Mouse (Mus musculus) adrenal gland, postnatal 25 days (tissue): ENCODE results near the gene Jarid2. TPM values are rescaled to one million over a fixed set of nuclear protein-coding genes. Genes with fewer than 3 reads are reported as not detected.
A peak's percentile ranks its signal among the peaks of the same experiment; 100 is the strongest.

Source experiments
- DNase-seq: peaks from one replicate; pipeline ENCODE4 v3.0.0; 2021; ENCODE audit warnings: mixed read lengths
- total RNA-seq: library from RNA; stranded (reverse); gene quantifications from 2 replicates; pipeline ENCODE4 v1.2.3, GENCODE M21; 2021

Jarid2 gene
- total RNA-seq, 1 experiment from 2014 or later = 58.0 TPM

GRCm38 (mm10) chr13:44728145-44728880, 961 bp upstream of the Jarid2 start:
- DNase-seq = no peak

DNA sequence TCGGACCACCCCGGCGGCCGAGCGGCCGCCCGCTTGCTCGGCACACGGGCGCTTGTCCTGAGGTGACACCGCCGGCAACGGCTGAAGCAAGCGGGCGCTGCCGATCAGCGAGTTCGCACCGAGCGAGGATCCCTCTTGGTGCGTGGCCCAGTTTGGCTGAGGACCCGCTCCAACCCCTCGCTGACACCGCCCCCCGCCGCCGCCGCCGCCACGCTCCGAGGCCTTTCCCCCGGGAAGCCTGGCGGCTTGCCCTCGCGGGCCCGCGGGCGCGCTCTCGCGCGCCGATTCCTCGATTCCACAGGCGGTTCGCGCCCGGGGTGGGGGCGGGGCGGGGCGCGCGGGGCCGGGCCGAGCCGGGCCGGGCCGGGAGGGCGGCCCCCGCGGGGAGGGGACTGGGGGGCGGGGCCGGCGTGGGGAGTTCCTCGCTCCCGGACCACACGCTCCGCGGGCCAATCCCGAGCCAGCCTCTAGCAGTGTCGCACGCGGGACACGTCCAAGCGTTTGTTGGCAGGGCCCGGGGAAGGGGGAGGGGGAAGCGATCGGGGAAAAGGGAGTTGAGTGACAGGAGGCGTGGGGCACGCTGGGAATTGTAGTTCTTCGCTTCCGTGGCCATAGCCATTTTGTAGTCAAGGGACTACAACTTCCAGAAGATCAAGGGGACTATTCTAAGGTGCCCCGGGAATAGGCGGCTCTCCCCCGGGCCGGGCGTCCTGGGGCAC, 1.0 kb downstream of the Jarid2 start:
- peak; percentile 100 for DNase-seq

- DNase-seq = peak; percentile 88
Observed at GRCm38 (mm10) chr13:44730939-44731551, 1.8 kb downstream of the Jarid2 start.

DNA sequence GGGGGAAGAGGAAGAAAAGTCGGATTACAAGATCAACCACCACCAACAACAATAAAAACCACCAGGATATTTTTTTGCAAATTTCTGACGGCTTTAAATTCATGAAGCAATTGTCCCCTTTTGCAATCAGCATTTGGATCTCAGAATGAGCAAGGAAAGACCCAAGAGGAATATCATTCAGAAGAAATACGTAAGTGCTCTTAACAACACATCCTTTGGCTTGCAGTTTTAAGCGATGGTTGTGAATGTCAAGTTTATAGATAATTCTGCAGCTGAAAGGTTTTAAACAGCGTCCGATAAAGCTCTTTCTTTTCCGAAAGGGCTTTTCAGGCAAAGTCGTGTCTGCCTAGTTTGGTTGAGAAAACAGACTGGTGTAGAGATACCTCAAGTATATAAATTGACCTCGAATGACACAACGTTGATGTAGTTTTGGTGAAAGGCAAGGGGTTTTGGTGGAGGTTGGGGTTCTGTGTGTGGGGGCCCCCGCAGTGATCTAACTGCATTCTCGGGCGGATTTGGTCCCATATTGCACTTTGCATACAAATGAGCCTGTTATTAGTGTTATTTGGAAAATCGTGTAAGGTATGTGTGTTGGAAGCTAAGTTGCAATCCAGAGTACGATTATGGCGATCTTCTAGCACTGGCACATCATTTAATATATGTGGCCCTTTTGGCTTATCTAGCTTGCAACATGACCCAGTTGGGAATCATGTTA, 2.6 kb downstream of the Jarid2 start:
- no peak for DNase-seq

- DNase-seq = no peak
Observed at GRCm38 (mm10) chr13:44732442-44732974, 3.2 kb downstream of the Jarid2 start.

- DNase-seq = no peak
Observed at GRCm38 (mm10) chr13:44733036-44733372, 3.7 kb downstream of the Jarid2 start.

GRCm38 (mm10) chr13:44733373-44734111, 4.3 kb downstream of the Jarid2 start:
- peak; percentile 91 for DNase-seq

DNA sequence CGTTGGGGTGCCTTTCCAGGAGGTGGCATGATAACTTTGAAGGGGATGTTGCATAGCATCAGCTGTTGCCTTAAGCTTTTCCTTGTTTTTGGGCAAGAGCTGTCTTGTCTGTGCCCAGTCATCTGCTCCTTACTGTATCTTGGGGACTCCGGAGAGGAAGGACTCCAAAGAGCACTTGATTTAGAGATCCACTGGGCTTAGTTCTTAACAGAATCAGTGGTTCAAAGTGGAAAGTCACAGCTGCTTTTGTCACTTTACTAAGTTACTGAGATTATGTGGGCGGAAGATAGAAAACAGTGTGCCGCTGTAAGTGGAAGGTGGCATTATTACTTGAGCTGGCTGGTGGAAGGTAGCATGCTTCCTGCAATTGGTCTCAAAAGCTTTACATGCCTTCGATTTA, 5.2 kb downstream of the Jarid2 start:
- DNase-seq = no peak

- no peak for DNase-seq
Observed at GRCm38 (mm10) chr13:44735088-44735690, 5.9 kb downstream of the Jarid2 start.

DNA sequence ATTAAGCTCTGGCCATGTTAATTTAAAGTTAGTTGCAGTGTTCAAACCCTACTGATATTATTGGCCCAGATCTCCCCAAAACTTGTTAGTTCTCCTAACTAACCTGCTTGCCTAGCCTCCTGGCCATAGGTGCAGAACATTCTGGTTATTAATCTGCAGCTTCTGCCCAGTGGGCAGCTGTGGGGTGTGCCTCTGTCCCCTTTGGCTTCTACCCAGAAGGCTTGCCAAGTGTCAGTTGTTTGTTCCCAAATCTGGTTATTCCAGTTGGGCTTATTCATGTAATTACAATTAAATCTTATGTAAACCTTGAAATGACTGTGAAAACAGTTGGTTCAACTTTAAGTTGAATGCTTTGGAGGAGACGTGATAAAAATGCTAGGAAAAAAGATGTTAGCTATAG, 8.0 kb downstream of the Jarid2 start:
- DNase-seq = no peak

- DNase-seq = no peak
Observed at GRCm38 (mm10) chr13:44751780-44752179, 22.5 kb downstream of the Jarid2 start.

DNA sequence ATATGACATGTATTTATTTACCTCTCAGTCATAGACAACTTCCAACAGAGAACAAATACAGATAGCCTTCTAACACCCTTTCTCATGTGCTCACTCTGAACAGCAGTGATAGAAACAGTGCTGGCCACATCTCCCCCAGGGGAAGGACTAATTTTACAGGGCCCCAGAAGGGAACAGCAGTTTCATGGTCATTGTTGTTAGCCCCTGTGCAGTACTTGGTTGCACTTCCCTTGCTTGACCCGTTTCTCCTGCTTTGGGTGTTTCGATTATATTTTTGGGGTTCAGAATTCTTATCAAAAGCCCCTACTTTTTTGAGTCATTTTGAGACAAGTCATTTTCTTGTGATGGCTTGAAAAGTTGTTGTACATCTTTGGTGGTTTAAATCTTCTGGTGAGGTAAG, 23.9 kb downstream of the Jarid2 start:
- no peak for DNase-seq

DNA sequence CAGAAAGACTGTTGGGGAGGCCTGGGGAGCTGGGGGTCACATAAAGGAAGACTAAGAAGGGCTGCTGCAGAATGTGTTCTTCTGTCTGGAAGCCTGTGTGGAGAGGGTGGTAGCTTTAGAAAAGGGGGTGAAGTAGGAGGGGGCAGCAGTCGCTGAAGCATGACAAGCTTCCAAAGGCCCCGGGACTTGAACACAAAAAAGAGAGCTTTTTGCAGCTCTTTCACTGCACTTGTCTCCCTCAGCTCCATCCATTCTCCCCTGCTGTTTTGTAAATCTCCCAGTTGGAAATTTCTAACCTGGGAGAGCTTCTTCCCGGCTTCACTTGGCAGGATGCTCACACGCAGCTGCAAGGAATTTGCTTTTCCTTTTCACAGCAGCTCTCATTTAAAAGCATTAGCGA, 26.2 kb downstream of the Jarid2 start:
- DNase-seq = no peak

GRCm38 (mm10) chr13:44758750-44759149, 29.5 kb downstream of the Jarid2 start:
- DNase-seq = no peak

GRCm38 (mm10) chr13:44760761-44761160, 31.5 kb downstream of the Jarid2 start:
- DNase-seq = no peak

- DNase-seq = no peak
Observed at GRCm38 (mm10) chr13:44763068-44763467, 33.8 kb downstream of the Jarid2 start.

DNA sequence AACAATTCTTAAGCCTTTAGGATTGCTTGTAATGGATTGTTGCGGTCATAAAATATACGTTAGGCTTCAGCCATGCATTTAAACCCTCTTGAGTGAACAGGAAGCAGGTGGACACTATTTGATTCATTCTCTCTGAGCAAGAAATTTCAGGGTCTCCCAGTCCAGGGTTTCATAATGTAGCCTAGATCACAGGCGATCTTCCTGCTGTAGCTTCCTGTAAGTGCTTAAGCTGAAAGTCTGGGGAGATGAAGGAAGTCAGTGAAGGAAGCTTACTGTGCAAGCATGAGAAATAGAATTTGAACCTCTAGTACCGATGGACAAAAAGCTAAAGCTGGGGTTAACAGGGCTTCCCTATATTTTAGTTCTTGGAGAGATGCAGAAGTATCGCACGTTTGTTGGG, 38.5 kb downstream of the Jarid2 start:
- no peak for DNase-seq

DNA sequence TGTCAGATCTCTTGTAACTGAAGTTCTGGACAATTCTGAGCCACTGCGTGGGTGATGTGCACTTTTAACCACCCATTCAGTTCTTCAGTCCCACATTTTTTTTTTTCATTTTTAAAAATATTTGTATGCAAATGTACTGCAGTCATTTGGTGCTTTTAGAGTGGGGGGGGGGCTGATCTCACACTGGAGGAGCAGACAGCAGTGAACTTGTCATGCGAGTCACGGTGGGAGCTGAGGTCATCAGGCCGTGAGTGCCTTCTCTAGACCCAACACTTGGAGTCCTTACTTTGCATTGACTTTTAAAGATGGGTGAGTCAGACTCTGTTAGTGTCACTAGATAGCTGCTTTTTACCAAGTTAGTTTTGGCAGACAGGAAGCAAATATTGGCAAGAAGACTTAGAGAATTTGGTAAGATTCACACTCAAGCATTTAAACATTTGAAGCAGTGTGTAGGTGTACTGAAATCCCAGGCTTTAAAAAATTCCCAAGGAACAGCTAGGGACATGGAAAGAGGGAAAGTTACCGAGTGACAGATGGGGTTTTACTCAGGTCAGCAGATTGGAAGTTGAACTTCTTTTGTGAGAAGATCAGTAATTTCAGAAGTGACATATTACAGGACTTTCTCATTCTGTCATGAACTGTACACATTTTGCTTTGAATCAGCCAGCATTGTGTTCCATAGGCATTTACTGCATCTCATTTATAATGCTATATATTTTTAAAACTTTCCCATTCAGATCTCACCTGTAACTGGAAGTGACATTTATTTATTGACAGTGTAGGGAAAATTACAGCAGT, 41.7 kb downstream of the Jarid2 start:
- DNase-seq = peak; percentile 18

- no peak for DNase-seq
Observed at GRCm38 (mm10) chr13:44772816-44773215, 43.5 kb downstream of the Jarid2 start.

DNA sequence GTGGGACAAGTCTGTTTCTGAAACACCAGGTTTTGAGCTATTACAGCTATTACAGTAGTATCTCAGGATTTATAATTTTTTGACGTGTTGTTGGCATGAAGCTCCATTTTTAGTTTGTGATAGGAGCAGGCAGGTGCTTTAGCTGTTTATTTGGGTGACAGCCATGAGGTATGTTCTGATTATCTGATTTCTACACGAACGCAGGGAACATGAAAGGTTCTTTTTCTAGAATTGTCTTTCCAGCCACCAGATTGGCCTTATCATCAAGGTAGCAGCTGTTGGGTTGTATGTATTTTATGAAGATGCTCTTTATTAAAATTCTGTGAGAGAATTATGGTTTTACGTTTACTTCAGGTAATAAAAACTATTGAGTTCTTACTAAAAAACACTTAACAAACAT, 45.1 kb downstream of the Jarid2 start:
- DNase-seq = no peak

GRCm38 (mm10) chr13:44775396-44775795, 46.1 kb downstream of the Jarid2 start:
- DNase-seq = no peak
